Mouse (Mus musculus) retina, embryonic 14.5 days (tissue): ENCODE measurements around the gene Arid3a.
A peak's percentile ranks its signal among the peaks of the same experiment; 100 is the strongest.

ENCODE experiments used
- DNase-seq: peaks from one replicate; pipeline ENCODE4 v3.0.0-alpha.2; 2015; ENCODE audit warnings: low spot score

Arid3a gene

GRCm38 (mm10) chr10:79997034-79997760 lies 70.4 kb downstream of the Arid3a start:
- DNase-seq: peak; percentile 91

GRCm38 (mm10) chr10:79997819-79998218 lies 71.0 kb downstream of the Arid3a start:
- no peak for DNase-seq

- DNase-seq: no peak
Observed at GRCm38 (mm10) chr10:80001945-80002344, 75.1 kb downstream of the Arid3a start.

GRCm38 (mm10) chr10:80002829-80003228 lies 76.0 kb downstream of the Arid3a start:
- no peak for DNase-seq

GRCm38 (mm10) chr10:80003374-80004232 lies 76.8 kb downstream of the Arid3a start:
- DNase-seq: no peak

GRCm38 (mm10) chr10:80004233-80004705 lies 77.4 kb downstream of the Arid3a start:
- DNase-seq: no peak
